Mouse (Mus musculus): Measurements from ENCODE around the gene Atp8b4.

Atp8b4 gene

GRCm38 (mm10) chr2:126361131-126361810 is 139.2 kb downstream of the Atp8b4 start:
- DNase-seq (ENCODE audit: low spot score), result no peak

- DNase-seq (ENCODE audit: low spot score), result no peak
Observed at GRCm38 (mm10) chr2:126360688-126361087, 139.8 kb downstream of the Atp8b4 start.

GRCm38 (mm10) chr2:126359965-126360364 is 140.5 kb downstream of the Atp8b4 start:
- no peak for DNase-seq (ENCODE audit: low spot score)

- no peak for DNase-seq (ENCODE audit: low spot score)
Observed at GRCm38 (mm10) chr2:126359278-126359677, 141.2 kb downstream of the Atp8b4 start.

- DNase-seq (ENCODE audit: low spot score), result no peak
Observed at GRCm38 (mm10) chr2:126358741-126359140, 141.7 kb downstream of the Atp8b4 start.

GRCm38 (mm10) chr2:126355259-126355658 is 145.2 kb downstream of the Atp8b4 start:
- no peak for DNase-seq (ENCODE audit: low spot score)

GRCm38 (mm10) chr2:126351811-126352210 is 148.7 kb downstream of the Atp8b4 start:
- DNase-seq (ENCODE audit: low spot score), result no peak

GRCm38 (mm10) chr2:126343026-126343593 is 157.4 kb downstream of the Atp8b4 start:
- no peak for DNase-seq (ENCODE audit: low spot score)

- no peak for DNase-seq (ENCODE audit: low spot score)
Observed at GRCm38 (mm10) chr2:126341521-126341920, 159.0 kb downstream of the Atp8b4 start.

GRCm38 (mm10) chr2:126340201-126340600 is 160.3 kb downstream of the Atp8b4 start:
- DNase-seq (ENCODE audit: low spot score), result no peak

- DNase-seq (ENCODE audit: low spot score), result no peak
Observed at GRCm38 (mm10) chr2:126339516-126339915, 161.0 kb downstream of the Atp8b4 start.

- DNase-seq (ENCODE audit: low spot score), result no peak
Observed at GRCm38 (mm10) chr2:126337143-126337542, 163.3 kb downstream of the Atp8b4 start.

GRCm38 (mm10) chr2:126331794-126332193 is 168.7 kb downstream of the Atp8b4 start:
- DNase-seq (ENCODE audit: low spot score), result no peak

GRCm38 (mm10) chr2:126323206-126323605 is 177.3 kb downstream of the Atp8b4 start:
- DNase-seq (ENCODE audit: low spot score), result no peak

- no peak for DNase-seq (ENCODE audit: low spot score)
Observed at GRCm38 (mm10) chr2:126322631-126323031, 177.8 kb downstream of the Atp8b4 start.

- DNase-seq (ENCODE audit: low spot score), result no peak
Observed at GRCm38 (mm10) chr2:126318071-126318470, 182.4 kb downstream of the Atp8b4 start.

GRCm38 (mm10) chr2:126316942-126317341 is 183.5 kb downstream of the Atp8b4 start:
- no peak for DNase-seq (ENCODE audit: low spot score)

- DNase-seq (ENCODE audit: low spot score), result no peak
Observed at GRCm38 (mm10) chr2:126316346-126316745, 184.1 kb downstream of the Atp8b4 start.

- DNase-seq (ENCODE audit: low spot score), result no peak
Observed at GRCm38 (mm10) chr2:126311056-126311455, 189.4 kb downstream of the Atp8b4 start.

GRCm38 (mm10) chr2:126309994-126310393 is 190.5 kb downstream of the Atp8b4 start:
- no peak for DNase-seq (ENCODE audit: low spot score)

- DNase-seq (ENCODE audit: low spot score), result no peak
Observed at GRCm38 (mm10) chr2:126304621-126305020, 195.9 kb downstream of the Atp8b4 start.

- DNase-seq (ENCODE audit: low spot score), result no peak
Observed at GRCm38 (mm10) chr2:126303226-126303625, 197.2 kb downstream of the Atp8b4 start.

- DNase-seq (ENCODE audit: low spot score), result no peak
Observed at GRCm38 (mm10) chr2:126302381-126302780, 198.1 kb downstream of the Atp8b4 start.

GRCm38 (mm10) chr2:126290702-126291101 is 209.8 kb downstream of the Atp8b4 start:
- no peak for DNase-seq (ENCODE audit: low spot score)

Data from T-cell, adult 2 months (primary cell).